ENCODE assay signal across 8 mouse cellular contexts in genomic region chr16:32332556-32333511, GRCm38 (mm10). TPM values are rescaled to one million over a fixed set of nuclear protein-coding genes. Genes with fewer than 3 reads are reported as not detected.
DNase-seq lines count a peak whose midpoint lies in the region; ATAC-seq and TF ChIP-seq lines count a peak whose summit lies in the region.

No protein-coding gene starts in this region.

- under 1% methylated on average over 54 of the region's 54 CpGs for WGBS in heart, embryonic 13.5 days
- under 1% methylated on average over 52 of the region's 54 CpGs for WGBS in kidney, postnatal 0 days
- under 1% methylated on average over 53 of the region's 54 CpGs for WGBS in liver, embryonic 16.5 days (ENCODE audit: insufficient replicate concordance)
- under 1% methylated on average over 51 of the region's 54 CpGs for WGBS in neural tube, embryonic 14.5 days

- peaks cover 46% of the 10 kb centered on the region for H3K4me1 ChIP-seq in erythroblast, embryonic 14.5 days (ENCODE audit: control insufficient read depth)
- peaks cover 38% of the 10 kb centered on the region for H3K4me1 ChIP-seq in heart, embryonic 13.5 days
- 0 out of 2 replicates have a peak, but pooled peaks cover 2% of the 10 kb centered on the region for H3K4me1 ChIP-seq in kidney, postnatal 0 days (replicated peaks; ENCODE audit: insufficient read depth, low read length)
- H3K4me1 ChIP-seq in liver, embryonic 16.5 days (ENCODE audit: control insufficient read depth, low read depth, low read length) = peaks cover 15% of the 10 kb centered on the region
- peaks cover 3% of the 10 kb centered on the region; the same call in 1 of the 2 replicates for H3K4me1 ChIP-seq in neural tube, embryonic 14.5 days (ENCODE audit: control insufficient read depth, insufficient read depth, low read length)

- H3K9ac ChIP-seq in heart, embryonic 13.5 days = peak overlapping the region; percentile 99
- H3K9ac ChIP-seq in kidney, postnatal 0 days (ENCODE audit: low read depth, low read length) = peak overlapping the region; percentile 98
- peak overlapping the region; percentile 98 for H3K9ac ChIP-seq in liver, embryonic 16.5 days (ENCODE audit: low read depth, low read length)
- peak overlapping the region; percentile 96 for H3K9ac ChIP-seq in neural tube, embryonic 14.5 days (replicated peaks; ENCODE audit: low read depth, low read length)

- peak; percentile 53 for ATAC-seq in CD4-positive, CD25-positive, alpha-beta regulatory T cell, adult 4 months
- ATAC-seq in heart, embryonic 13.5 days (ENCODE audit: extremely low read depth, insufficient number of reproducible peaks, low FRiP score, low TSS enrichment) = peak; percentile 53
- ATAC-seq in kidney, postnatal 0 days (replicated peaks; ENCODE audit: low FRiP score, low read depth) = peak; percentile 71
- peak; percentile 66 for ATAC-seq in liver, embryonic 16.5 days (ENCODE audit: low read depth)
- ATAC-seq in neural tube, embryonic 14.5 days (ENCODE audit: low read depth) = peak; percentile 81

- no peak for TF ChIP-seq CTCF in kidney, postnatal 0 days (IDR thresholded peaks at IDR 0.05; ENCODE audit: low read depth)

- H3K4me2 ChIP-seq in heart, embryonic 13.5 days = peak overlapping the region; percentile 71
- H3K4me2 ChIP-seq in kidney, postnatal 0 days (ENCODE audit: low read length) = peak overlapping the region; percentile 69
- H3K4me2 ChIP-seq in liver, embryonic 16.5 days (ENCODE audit: low read depth, low read length) = peak overlapping the region; percentile 66
- H3K4me2 ChIP-seq in neural tube, embryonic 14.5 days (ENCODE audit: low read depth, low read length) = peak overlapping the region; percentile 42

- H3K4me3 ChIP-seq in erythroblast, embryonic 14.5 days (replicated peaks) = peak overlapping the region; percentile 100
- H3K4me3 ChIP-seq in heart, embryonic 13.5 days = peak overlapping the region; percentile 100
- peak overlapping the region; percentile 98 for H3K4me3 ChIP-seq in kidney, postnatal 0 days (replicated peaks; ENCODE audit: low read depth, low read length)
- peak overlapping the region; percentile 96 for H3K4me3 ChIP-seq in liver, embryonic 16.5 days (ENCODE audit: low read depth, low read length)
- H3K4me3 ChIP-seq in neural tube, embryonic 14.5 days (ENCODE audit: low read depth, low read length) = peak overlapping the region; percentile 99

- no peaks in the 10 kb centered on the region for H3K9me3 ChIP-seq in erythroblast, embryonic 14.5 days (ENCODE audit: control insufficient read depth, low read length)
- H3K9me3 ChIP-seq in heart, embryonic 13.5 days = no peaks in the 10 kb centered on the region
- no peaks in the 10 kb centered on the region for H3K9me3 ChIP-seq in kidney, postnatal 0 days (replicated peaks; ENCODE audit: low read length)
- H3K9me3 ChIP-seq in liver, embryonic 16.5 days (replicated peaks; ENCODE audit: control insufficient read depth, low read length) = no peaks in the 10 kb centered on the region
- H3K9me3 ChIP-seq in neural tube, embryonic 14.5 days (ENCODE audit: control insufficient read depth, low read length) = no peaks in the 10 kb centered on the region

- DNase-seq in adrenal gland, postnatal 36 days = peak; percentile 67 to 75
- DNase-seq in kidney, postnatal 0 days (ENCODE audit: low spot score) = peak; percentile 89
- DNase-seq in testis, postnatal 10 days (ENCODE audit: low spot score) = peak; percentile 77

- H3K27ac ChIP-seq in heart, embryonic 13.5 days (replicated peaks) = peak overlapping the region; percentile 98
- peak overlapping the region; percentile 98 for H3K27ac ChIP-seq in kidney, postnatal 0 days
- H3K27ac ChIP-seq in liver, embryonic 16.5 days (ENCODE audit: low read length) = peak overlapping the region; percentile 96
- peak overlapping the region; percentile 95 for H3K27ac ChIP-seq in neural tube, embryonic 14.5 days (ENCODE audit: low read depth, low read length)

- peaks cover 2% of the 10 kb centered on the region for H3K36me3 ChIP-seq in erythroblast, embryonic 14.5 days (ENCODE audit: control insufficient read depth)
- no peaks in the 10 kb centered on the region for H3K36me3 ChIP-seq in heart, embryonic 13.5 days
- no peaks in the 10 kb centered on the region for H3K36me3 ChIP-seq in kidney, postnatal 0 days (ENCODE audit: insufficient read depth, low read length)
- no peaks in the 10 kb centered on the region for H3K36me3 ChIP-seq in liver, embryonic 16.5 days (ENCODE audit: control insufficient read depth, insufficient read depth)
- H3K36me3 ChIP-seq in neural tube, embryonic 14.5 days (ENCODE audit: control insufficient read depth, insufficient read depth, low read length) = no peaks in the 10 kb centered on the region

- H3K27me3 ChIP-seq in erythroblast, embryonic 14.5 days (ENCODE audit: control insufficient read depth) = no peaks in the 10 kb centered on the region
- H3K27me3 ChIP-seq in heart, embryonic 13.5 days (replicated peaks) = no peaks in the 10 kb centered on the region
- no peaks in the 10 kb centered on the region for H3K27me3 ChIP-seq in kidney, postnatal 0 days (ENCODE audit: insufficient read depth, low read length)
- no peaks in the 10 kb centered on the region for H3K27me3 ChIP-seq in liver, embryonic 16.5 days (ENCODE audit: control insufficient read depth, insufficient read depth, low read depth, low read length)
- H3K27me3 ChIP-seq in neural tube, embryonic 14.5 days (ENCODE audit: control insufficient read depth, insufficient read depth, low read length) = no peaks in the 10 kb centered on the region; the same call in 1 of the 2 replicates

RNA-seq across cellular contexts. Expression of gene Ubxn7, which starts 0.8 kb away (rescaled TPM):
- polyA plus RNA-seq in CD4-positive, CD25-positive, alpha-beta regulatory T cell, adult 4 months (2017; shearing (Covaris generic)) = 10 to 100 TPM; 15.4 to 22.3 TPM
- total RNA-seq in adrenal gland, postnatal 36 days (2021) = 10 to 100 TPM; 57.4 to 70.5 TPM
- polyA plus RNA-seq in erythroblast, embryonic 14.5 days (2012) = 0.14 and 0.39 TPM in 2 replicates
- 16.1 and 20.3 TPM in 2 replicates for polyA plus RNA-seq in heart, embryonic 13.5 days (2015; fragmentation: Nextera tagmentation; extraction: Ambion mirVana)
- 13.3 and 14.0 TPM in 2 replicates for polyA plus RNA-seq in kidney, postnatal 0 days (2015; fragmentation: Nextera tagmentation; extraction: Ambion mirVana)
- polyA plus RNA-seq in liver, embryonic 16.5 days (2015; fragmentation: Nextera tagmentation; extraction: Ambion mirVana) = 10.2 TPM in 2 replicates
- 24.3 and 31.2 TPM in 2 replicates for polyA plus RNA-seq in neural tube, embryonic 14.5 days (2014; fragmentation: Nextera tagmentation; extraction: Ambion mirVana)

RNA-seq across cellular contexts. Expression of gene Rnf168, which starts 55.6 kb away (rescaled TPM):
- 1 to 10 TPM; 7.7 to 8.1 TPM for polyA plus RNA-seq in CD4-positive, CD25-positive, alpha-beta regulatory T cell, adult 4 months (2017; shearing (Covaris generic))
- 10 to 100 TPM; 24.6 to 27.7 TPM for total RNA-seq in adrenal gland, postnatal 36 days (2021)
- 0.71 and 0.79 TPM in 2 replicates for polyA plus RNA-seq in erythroblast, embryonic 14.5 days (2012)
- 17.6 and 18.0 TPM in 2 replicates for polyA plus RNA-seq in heart, embryonic 13.5 days (2015; fragmentation: Nextera tagmentation; extraction: Ambion mirVana)
- polyA plus RNA-seq in kidney, postnatal 0 days (2015; fragmentation: Nextera tagmentation; extraction: Ambion mirVana) = 20.0 and 20.9 TPM in 2 replicates
- 10.9 and 11.9 TPM in 2 replicates for polyA plus RNA-seq in liver, embryonic 16.5 days (2015; fragmentation: Nextera tagmentation; extraction: Ambion mirVana)
- 21.5 and 23.2 TPM in 2 replicates for polyA plus RNA-seq in neural tube, embryonic 14.5 days (2014; fragmentation: Nextera tagmentation; extraction: Ambion mirVana)

Comparison
In these comparisons a context has a peak if more than half of its experiments do, and no peak if none do; other contexts are left out.
1. Peak in every context shown above with its lines: DNase-seq, ATAC-seq, H3K4me3 ChIP-seq and H3K27ac ChIP-seq.